Mouse (Mus musculus) left cerebral cortex, postnatal 14 days (tissue): ENCODE data around the gene Arhgef12. TPM values are rescaled to one million over a fixed set of nuclear protein-coding genes. Genes with fewer than 3 reads are reported as not detected.
"Not testable (repeated sequence)": the region's sequence is repeated elsewhere in the genome, so short reads cannot be mapped to it uniquely, and the experiment has no call there.

Source experiments
- DNase-seq, 2 experiments: peaks; one replicate each; pipeline ENCODE4 v3.0.0; 2021 to 2022; ENCODE audit warnings: low spot score in 2 of 2, mixed read lengths in 1 of 2
- intact Hi-C: fragments of 180-260 bp; cut with DNase I; formaldehyde crosslinking; loops from one replicate; pipeline ENCODE4 v1.15.1; 2025
- long read RNA-seq, 2 experiments: library from polyadenylated mRNA; stranded (forward); transcript quantifications; one replicate each; pipeline ENCODE4 v2.0.0; 2021
- total RNA-seq, 2 experiments: library from RNA; stranded (reverse); gene quantifications; 2 replicates each; pipeline ENCODE4 v1.2.3; 2021

The Arhgef12 gene
- total RNA-seq, result 100 to 1,000 TPM; 156 to 159 TPM
- long read RNA-seq, experiment 1, partial matches to known transcripts, result 2 of 27 reads
- long read RNA-seq, experiment 1, other reads (novel, unspliced or antisense), result 25 of 27 reads
- long read RNA-seq, experiment 2, partial matches to known transcripts, result 1 of 20 reads
- long read RNA-seq, experiment 2, other reads (novel, unspliced or antisense), result 19 of 20 reads

DNA sequence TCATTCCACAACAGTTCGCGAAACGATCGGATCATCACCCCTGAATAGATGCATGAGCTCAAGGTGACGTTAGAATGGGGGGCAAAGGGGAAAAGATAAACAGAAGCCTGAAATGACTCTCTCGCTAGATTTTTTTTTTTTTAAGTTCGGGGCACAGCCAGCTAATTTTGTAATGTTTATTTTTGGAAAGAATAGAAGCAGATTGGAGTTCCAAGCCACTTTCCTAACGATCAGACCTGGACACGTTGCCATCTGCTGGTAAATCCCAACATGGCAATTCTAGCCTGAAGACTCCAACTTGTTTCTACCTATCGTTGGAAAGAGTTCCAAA, at the start of gene Arhgef12:
Gene Arhgef12 (minus strand): TSS at position 53 of the 331 bp plus-strand sequence.
- intact Hi-C loops, result loop anchor here (2.0 kb wide), 1 partner anchor 106 kb away; no protein-coding TSS in a partner anchor
- DNase-seq, result peak; percentile 60 to 80

DNA sequence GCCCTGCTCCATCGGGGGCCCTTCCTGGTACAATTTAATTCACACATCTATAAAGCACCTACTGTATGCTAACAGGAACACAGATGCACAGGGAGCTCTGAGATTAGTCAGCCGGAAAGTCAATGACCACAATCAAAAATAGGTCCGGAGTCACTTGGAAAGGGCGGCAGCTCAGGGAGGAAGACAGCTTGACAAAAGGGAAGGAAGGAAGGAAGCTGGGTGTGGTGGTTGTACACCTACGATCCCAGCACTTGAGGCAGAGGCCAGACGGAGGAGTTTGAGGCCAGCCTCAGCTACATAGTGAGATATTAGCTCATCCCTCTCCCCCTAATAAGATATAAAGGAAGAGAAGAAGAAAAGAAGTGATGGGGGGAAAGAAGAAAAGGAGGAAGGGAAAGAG, 48.9 kb upstream of the Arhgef12 start:
- intact Hi-C loops, result no loop called here
- DNase-seq, result no peak

DNA sequence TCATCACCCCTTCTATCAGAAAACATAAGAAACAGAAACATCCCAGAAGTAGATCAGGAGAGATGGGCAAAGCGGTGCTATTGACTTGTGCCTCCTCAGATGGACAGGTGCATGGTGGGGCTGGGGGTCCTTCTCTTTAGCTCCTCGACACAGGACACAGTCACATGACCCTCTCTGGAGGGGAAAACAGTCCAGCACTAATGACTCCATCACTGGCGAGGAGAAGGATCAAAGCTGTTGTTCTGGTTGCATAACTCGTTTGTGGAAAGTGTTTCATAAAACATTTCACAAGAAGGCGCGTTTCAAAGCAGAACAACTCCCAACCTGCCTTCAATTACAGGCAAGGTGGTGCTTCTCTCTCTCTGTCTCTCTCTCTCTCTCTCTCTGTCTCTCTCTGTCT, 44.7 kb upstream of the Arhgef12 start:
- DNase-seq, result no peak
- intact Hi-C loops, result no loop called here

DNA sequence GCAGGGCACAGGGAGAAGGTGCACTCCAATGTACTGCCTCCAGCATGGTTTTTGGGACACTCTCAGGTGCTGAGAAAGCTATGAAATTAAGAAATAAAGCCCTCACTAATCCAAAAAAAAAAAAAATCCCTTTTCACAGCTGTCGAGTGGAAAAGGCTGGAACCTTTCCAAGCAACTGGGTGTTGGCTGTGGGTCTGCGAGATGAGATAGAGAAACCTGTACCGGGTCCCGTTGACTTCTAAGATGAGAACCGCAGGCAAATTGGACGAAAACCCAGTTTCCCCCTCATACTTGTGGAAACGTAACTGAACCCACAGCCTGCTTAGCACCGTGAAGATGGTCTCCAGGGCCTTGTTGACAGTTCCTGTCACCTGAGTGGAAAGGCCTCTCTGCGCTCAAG, 43.9 kb upstream of the Arhgef12 start:
- intact Hi-C loops, result no loop called here

DNA sequence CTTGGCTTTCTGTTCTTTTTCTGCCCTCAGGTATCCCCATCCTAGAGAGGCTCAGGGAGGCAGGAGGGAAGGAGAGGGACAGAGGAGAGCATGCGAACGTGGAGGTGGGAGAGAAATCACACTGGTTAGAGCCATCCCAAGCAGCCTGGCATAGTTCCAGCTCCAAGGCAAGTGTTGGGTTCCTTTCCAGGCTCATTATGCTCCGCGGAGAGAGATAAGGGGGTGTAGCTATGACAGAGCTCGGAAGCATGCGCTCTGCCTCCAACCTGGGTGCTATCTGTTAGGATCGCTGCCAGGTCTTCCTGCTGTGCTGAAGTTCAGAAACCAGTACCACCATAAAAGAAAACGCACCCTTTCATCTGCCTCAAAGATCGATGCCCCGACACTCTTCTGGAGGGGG, 43.0 kb upstream of the Arhgef12 start:
- DNase-seq, result peak; percentile 67 to 71
- intact Hi-C loops, result no loop called here

More for the DNA sequence above, 43.9 kb upstream of the Arhgef12 start:
- no peak for DNase-seq

DNA sequence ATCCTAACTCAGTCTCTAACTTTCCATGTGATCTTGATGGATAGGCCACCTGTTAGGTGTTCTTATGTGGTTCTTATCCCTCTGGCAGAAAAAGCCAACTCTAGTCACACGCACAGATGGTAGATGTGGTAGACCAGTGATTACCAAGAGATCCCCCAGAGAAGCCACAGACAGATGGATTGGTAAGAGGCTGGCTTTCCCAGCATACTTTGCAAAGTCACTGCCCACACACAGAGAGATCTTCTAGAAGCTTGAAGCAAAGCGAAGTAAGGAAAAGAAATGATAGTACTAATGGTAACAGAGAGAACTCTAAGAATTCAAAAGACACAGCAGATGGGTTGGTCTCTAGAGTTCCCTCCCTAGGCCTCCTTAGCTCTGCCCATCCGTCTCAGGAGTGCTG, 42.5 kb upstream of the Arhgef12 start:
- intact Hi-C loops, result no loop called here
- no peak for DNase-seq

DNA sequence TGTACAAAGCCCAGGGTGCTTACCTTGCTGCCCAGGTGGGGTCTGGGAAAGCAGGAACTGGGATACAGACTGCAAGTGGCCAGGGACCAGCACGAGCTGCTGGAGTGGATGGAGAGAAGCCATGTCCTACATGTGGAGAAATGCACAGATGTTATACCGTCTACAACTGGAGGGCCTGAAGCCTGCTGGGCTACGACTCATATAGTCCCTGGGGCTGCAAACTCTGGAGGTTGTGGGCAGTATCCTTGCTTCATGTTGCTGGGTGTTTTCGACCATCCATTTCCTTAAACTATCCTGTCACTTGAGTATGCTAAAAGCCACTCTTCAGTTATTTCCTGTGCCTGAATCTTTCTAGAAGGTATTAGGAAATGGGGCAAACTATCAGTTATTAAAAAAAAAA, 38.2 kb upstream of the Arhgef12 start:
- no peak for DNase-seq
- intact Hi-C loops, result no loop called here

DNA sequence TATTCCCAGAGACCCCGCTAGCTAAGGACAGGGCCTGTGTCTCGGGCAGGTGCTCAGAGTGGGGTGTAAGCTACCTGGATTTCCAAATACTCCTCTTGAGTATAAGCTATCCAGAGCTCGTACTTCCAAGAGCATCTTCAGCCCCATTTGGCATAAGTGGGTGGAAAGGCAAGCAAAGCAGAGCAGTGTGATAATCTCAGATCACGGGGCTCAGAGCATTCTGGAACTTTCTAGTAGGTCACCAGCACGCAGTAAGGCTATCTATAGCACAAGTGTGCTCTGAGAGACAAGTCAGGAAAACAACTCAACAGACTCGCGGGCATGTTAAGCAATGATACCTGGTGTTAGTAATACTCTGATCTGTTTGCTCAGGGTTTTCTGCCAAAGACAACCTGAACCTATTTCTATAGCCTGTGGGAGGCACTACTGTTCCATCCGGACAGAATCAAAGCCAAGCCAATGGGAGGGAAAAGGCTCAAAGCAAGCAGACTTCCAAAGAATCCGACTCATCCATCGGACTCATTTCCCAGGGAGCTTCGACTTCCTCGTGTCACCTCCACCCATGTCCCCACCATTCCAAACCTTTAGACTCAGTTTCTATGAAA, 37.3 kb upstream of the Arhgef12 start:
- intact Hi-C loops, result loop anchor here (5.0 kb wide), 1 partner anchor 143 kb away; no protein-coding TSS in a partner anchor
- peak in 1 of 2 experiments; percentile 69 for DNase-seq

DNA sequence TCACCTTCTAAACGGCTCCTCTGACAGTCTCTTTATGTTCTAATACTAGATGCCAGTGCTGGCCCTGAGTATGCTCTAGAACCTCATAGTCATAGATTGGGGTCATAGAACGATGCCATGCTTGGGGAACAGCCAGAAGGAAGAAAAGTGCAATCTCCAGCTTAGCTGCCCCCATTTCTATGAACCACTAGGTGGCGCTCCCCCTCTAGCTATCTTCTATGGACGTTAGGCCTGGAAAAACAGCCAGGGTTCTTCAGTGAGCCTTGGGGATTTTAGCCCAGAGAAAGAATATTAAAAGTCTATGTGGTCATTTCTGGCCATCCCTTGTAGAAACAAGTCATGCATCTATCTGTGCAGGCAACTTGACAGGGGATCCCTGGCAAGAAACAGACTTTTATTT, 34.8 kb upstream of the Arhgef12 start:
- intact Hi-C loops, result loop anchor here (1.0 to 5.0 kb wide), 2 partner anchors 69 to 145 kb away; no protein-coding TSS in a partner anchor
- peak; percentile 68 to 86 for DNase-seq

DNA sequence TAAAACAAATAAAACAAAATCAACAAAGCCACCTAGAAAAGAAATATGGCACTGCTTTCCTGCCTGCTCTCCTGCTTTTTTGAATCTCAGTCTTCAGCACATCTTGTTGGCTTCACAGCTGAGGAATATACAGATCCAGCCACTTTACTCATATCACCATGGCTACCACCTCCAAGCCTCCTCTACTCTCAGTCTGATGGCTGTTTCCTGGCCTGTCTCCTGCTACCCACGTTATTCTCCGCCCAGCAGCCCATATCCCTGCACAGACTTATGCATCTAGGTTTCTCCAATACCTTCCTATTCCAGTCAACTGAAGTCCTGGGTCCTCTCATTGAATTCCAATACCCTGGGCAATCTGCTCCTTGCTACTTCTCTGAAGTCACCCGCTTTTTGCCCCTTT, 26.5 kb upstream of the Arhgef12 start:
- intact Hi-C loops, result no loop called here

DNA sequence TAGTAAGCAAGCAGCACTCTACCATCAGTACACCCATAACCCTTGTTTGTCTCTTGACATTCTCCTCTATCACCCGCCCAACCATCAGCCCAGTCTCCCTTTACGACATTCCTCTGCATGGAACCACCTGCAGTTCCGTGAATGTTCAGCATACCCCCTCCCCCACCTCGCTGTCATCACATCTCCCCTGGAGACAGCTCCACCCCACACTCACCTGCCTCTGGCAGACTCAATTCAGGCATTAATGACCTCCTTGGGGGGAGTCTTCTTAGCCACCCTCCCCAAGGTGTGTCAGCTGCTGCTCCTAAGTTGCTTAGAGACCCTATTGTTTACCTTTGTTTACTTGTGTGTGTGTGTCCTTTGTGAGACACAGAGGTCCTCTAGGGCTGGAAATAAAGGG, 25.3 kb upstream of the Arhgef12 start:
- no peak for DNase-seq
- intact Hi-C loops, result no loop called here

More for the DNA sequence above, 26.5 kb upstream of the Arhgef12 start:
- peak; percentile 70 to 81 for DNase-seq

DNA sequence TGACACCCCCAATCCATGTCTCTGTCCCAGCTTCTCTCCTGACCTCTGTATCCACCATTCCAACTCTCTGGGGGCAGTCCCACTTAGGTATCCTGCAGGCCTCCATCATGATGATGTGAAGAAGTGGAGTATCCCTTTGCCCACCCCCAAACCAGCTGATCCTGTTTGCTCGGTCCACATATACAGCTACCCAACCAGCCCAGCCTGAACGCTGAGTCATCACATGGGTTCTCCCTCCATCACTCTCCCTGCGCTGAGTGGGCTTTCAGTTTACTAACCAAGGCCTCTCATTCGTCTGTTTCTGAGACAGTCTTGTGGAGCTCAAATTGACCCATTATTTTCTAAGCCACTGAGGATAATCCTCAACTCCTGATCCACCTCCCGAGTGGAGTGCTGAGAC, 24.9 kb upstream of the Arhgef12 start:
- DNase-seq, result no peak
- intact Hi-C loops, result no loop called here

DNA sequence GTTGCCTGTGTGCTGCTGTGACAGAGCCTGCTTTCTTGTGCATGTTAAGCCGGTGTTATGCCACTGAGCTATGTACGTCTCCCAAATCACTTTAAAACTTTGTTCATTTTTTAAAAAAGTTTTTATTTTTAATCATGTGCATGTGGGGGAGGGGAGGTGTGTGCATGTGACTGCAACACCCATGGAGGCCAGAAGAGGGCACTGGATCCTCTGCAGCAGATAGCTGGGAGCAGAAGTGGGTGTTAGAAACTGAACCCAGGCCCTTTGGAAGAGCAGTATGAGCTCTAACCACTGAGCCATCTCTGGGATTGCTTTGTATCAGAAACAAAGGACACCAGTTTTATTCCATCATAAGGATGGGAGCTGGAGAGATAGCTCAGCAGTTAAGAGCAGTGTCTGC, 23.6 kb upstream of the Arhgef12 start:
- intact Hi-C loops, result no loop called here
- no peak for DNase-seq

DNA sequence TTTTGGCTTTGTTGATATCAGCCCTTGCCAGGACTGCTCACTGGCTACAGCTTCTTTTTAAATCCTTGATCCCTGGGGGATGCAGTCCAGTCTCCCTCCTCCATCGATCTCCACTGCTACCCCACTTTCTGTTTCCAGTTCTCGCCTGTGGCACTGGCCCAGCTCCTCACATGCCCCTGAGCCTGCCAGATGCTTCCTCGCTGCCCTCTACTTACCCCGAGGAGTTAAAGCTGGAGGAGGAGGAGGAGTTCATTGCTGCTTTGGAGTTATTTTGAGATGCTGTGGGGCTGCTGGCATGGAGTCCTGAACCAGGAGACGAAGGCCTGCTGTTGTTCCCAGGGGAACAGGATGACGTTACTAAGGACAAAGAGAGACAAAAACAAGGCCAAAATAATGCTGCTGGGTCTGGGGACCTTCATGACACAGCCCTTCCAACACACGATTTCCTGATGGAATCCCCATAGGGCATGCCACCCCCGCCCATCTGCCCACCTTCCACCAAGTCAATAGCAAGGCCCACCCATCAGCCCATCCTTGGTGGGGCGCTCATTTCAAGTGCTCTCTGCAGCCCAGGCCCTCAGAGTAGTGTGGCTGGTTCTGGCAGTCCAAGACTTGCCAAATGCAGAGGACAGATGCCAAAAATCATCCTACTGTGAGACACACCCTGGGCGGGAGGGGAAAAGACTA, 20.2 kb upstream of the Arhgef12 start:
- intact Hi-C loops, result no loop called here
- no peak for DNase-seq

DNA sequence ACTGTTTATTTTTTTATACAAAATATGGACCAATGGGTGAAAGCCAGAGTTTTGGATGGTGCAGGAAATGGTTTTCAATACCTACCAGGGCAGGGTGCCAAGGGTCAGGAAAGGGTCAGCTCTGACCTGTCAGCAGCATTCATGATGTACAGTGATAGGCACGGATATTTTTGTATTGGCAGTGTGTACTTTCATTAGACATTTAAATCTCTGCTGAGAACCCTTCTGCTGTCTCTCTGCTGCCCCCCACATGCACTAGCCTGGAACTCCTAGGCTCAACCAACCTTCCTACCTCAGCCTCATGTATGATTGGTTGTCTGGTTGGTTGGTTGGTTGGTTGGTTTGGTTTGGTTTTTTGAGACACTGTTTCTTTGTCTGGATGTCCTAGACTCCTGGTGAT, 15.3 kb upstream of the Arhgef12 start:
- no peak for DNase-seq
- intact Hi-C loops, result no loop called here

DNA sequence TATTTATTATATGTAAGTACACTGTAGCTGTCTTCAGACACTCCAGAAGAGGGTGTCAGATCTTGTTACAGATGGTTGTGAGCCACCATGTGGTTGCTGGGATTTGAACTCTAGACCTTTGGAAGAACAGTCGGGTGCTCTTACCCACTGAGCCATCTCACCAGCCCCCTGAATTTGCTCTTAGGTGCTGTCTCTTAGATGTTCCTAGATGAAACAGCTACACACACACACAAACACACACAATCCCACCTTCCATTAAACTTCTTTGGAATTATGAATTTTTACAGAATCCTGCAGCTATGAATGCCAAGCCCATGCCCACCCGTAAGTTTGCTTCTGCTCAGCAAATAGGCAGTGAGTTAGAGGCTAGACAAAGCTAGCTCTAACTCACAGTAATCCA, 14.9 kb upstream of the Arhgef12 start:
- DNase-seq, intact Hi-C loops: not testable (repeated sequence)

DNA sequence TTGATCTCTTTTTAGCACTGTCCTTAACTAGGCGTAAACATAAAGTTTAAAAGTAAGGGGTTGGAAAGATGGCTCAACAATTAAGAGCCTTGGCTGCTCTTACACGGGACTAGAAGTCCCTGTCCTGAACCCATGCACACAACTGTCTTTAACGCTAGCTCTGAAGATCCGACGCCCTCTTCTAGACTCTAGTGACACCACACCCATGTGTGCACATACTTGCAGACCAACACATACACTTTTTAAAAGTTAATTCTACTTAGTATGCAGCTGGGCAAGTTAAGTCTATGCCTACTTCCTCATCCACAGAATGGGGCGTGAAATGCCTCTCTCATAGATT, 9.9 kb upstream of the Arhgef12 start:
- intact Hi-C loops, result no loop called here
- no peak for DNase-seq

DNA sequence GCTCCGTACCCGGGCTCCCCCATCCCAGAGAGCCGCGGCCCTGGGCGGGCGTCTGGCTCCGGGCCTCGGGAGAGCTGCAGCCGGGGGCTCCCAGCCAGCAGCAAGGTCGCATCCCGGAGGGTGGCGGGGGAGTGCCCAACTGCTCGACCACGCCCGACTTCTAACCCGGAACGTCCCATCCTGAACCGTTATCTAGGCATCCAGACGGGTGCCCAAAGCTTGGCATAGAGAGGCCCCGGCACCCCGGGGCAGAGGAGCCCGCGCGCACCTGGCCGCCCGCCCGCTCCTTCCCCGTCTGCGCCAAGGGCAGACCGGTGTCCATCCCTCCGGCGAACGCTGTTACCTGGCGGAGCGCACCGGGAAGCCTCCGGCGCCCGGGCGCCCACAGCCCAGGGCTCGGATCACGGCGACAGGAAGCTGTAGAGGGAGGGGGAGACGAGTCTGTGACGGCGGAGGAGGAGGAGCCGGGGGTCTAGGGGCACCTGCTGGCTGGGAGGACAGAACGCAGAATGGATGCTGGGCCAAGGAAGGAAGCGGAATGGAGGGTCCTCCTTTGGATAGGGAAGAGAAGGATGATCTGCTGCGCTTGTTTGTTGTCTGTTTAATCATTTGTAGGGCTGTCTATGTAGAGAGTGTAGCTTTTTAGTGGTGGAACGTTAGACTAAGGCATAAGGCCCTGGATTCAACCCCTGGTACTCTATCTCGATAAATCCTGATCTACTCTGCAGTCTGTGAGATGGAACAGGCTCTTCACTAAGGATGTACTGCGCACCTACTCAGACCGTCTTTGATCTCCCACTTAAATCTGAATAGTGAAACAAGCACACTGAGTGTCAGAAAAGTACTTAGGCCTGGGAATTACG, 9.3 kb upstream of the Arhgef12 start, which contains the start of gene Tmem136:
Gene Tmem136 (minus strand): TSS at position 437 of the 863 bp plus-strand sequence.
- intact Hi-C loops, result no loop called here
- peak in 1 of 2 experiments; percentile 67 for DNase-seq

DNA sequence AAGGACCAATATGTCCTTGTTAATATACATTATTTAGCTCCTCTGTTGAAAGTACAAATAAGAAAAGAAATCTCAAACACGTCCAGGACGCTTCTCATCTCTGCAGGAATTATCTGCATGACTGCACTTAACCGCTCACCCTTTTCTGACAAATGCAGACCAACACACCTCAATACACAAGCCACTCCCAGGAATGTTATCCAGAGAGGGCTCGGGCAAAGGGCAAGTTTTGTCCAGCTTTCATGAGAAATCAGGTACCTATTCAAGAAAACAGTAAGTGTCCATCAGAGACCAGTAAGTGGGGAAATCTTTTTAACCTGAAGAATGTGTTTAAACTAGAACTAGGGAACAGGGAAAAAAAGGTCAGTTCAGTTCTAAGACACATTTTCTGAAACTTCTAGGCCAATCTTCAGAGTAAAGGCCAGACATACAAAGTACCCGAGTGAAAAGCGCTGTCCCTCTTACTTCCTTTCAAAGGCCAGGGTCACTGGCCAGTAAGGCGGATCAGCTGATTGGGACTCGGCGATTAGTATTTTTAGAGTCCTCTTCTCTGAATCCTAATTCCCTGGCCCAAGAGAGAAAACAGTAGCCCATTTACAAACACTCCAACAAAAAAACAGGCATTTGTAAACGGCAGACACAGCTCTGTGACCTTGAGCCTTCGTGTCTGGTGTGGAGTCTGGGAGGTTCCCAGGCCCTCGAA, 8.5 kb upstream of the Arhgef12 start:
- intact Hi-C loops, result no loop called here
- DNase-seq, result no peak
